Mouse (Mus musculus) liver, embryonic 11.5 days (tissue): ENCODE results near the gene Lrrc4b. TPM values are rescaled to one million over a fixed set of nuclear protein-coding genes. Genes with fewer than 3 reads are reported as not detected.

Source experiments
- ATAC-seq: fragments of 200-750 bp; cut with Nextera tagmentation; replicated peaks from 2 replicates; pipeline ENCODE4 v1.8.0; 2017; ENCODE audit warnings: moderate number of reproducible peaks, mild to moderate bottlenecking, moderate TSS enrichment, moderate library complexity; ENCODE audit not compliant: low FRiP score
- DNase-seq: peaks from one replicate; pipeline ENCODE4 v3.0.0-alpha.2; 2017; ENCODE audit warnings: low spot score
- H3K27ac ChIP-seq: fragments of 300-500 bp; sonication (generic); 2 replicates; pipeline ENCODE4 v1.5.1; 2014; ENCODE audit warnings: mild to moderate bottlenecking, low read depth, low read length, control low read depth
- H3K27me3 ChIP-seq: fragments of 300-500 bp; sonication (generic); replicated peaks from 2 replicates; pipeline ENCODE4 v1.6.1; 2014; ENCODE audit warnings: low read length, mixed read lengths; ENCODE audit not compliant: control insufficient read depth, insufficient read depth
- H3K36me3 ChIP-seq: fragments of 300-500 bp; sonication (generic); 2 replicates; pipeline ENCODE4 v1.6.1; 2014; ENCODE audit warnings: mild to moderate bottlenecking, low read length, moderate library complexity, mixed read lengths; ENCODE audit not compliant: control insufficient read depth, insufficient read depth
- H3K4me1 ChIP-seq: fragments of 300-500 bp; sonication (generic); replicated peaks from 2 replicates; pipeline ENCODE4 v1.6.1; 2014; ENCODE audit warnings: low read length, mixed read lengths; ENCODE audit not compliant: control insufficient read depth, insufficient read depth
- H3K4me2 ChIP-seq: fragments of 300-500 bp; sonication (generic); 2 replicates; pipeline ENCODE4 v1.6.1; 2014; ENCODE audit warnings: mild to moderate bottlenecking, control low read depth, moderate library complexity
- H3K4me3 ChIP-seq: fragments of 300-500 bp; sonication (generic); 2 replicates; pipeline ENCODE4 v1.5.1; 2014; ENCODE audit warnings: low read depth, low read length, control low read depth
- H3K9ac ChIP-seq: fragments of 300-500 bp; sonication (generic); 2 replicates; pipeline ENCODE4 v1.6.1; 2014; ENCODE audit warnings: low read depth, low read length, control low read depth
- H3K9me3 ChIP-seq: fragments of 300-500 bp; sonication (generic); 2 replicates; pipeline ENCODE4 v1.6.1; 2016; ENCODE audit warnings: low read length, inconsistent platforms, mixed read lengths; ENCODE audit not compliant: control insufficient read depth
- WGBS: fragments of 180-500 bp; shearing (Covaris S2); extraction: QIAGEN DNeasy Blood & Tissue Kit; methylation state at CpG from one replicate; pipeline ENCODE4 v1.1.7; 2014; 5-methylcytosine and 5-hydroxymethylcytosine counted together
- microRNA-seq: library from miRNA; unstranded; fragments of <30 nt; microRNA quantifications from one replicate; pipeline ENCODE4, GENCODE M21; 2017; ENCODE audit warnings: borderline number of aligned reads
- polyA plus RNA-seq: library from polyadenylated mRNA; unstranded; fragments of >200 nt; fragmentation: Nextera tagmentation; extraction: Ambion mirVana; gene quantifications from 2 replicates; pipeline ENCODE4 v1.2.1, GENCODE M21; 2014

The Lrrc4b gene
- polyA plus RNA-seq, 1 experiment from 2014 or later, result 0.52 TPM

DNA sequence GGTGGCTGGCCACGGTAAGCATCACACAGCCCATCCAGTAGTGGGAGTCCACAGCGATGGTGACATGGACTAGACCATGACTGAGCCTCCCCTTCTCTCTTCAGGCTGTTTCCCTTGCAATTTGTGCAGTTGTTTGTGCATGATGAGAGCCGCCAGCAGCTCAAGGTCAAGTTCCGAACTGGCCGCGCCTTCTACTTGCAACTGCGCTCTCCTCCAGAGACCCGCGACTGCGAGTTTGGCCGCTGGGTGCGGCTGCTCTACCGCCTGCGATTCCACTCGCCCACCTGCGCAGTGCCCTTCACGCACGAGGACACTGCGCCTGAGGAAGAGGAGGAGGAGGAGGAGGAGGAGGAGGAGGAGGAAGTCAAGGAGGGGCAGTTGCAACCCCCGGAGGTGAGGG is 71.2 kb downstream of the Lrrc4b start:
- Histone ChIP-seq H3K4me1 (peaks cover 10% of the 10 kb centered on the region; the same call in 1 of the 2 replicates), H3K27me3 (peaks cover 6% of the 10 kb centered on the region; the same call in 1 of the 2 replicates), H3K4me3 (no peak overlapping the region), H3K4me2 (no peak overlapping the region), H3K9me3 (no peaks in the 10 kb centered on the region), H3K36me3 (no peaks in the 10 kb centered on the region), H3K27ac (no peak overlapping the region), H3K9ac (no peak overlapping the region)
- WGBS, result 50% methylated on average over 20 of the region's 20 CpGs
- no peak for DNase-seq
- no peak for ATAC-seq

DNA sequence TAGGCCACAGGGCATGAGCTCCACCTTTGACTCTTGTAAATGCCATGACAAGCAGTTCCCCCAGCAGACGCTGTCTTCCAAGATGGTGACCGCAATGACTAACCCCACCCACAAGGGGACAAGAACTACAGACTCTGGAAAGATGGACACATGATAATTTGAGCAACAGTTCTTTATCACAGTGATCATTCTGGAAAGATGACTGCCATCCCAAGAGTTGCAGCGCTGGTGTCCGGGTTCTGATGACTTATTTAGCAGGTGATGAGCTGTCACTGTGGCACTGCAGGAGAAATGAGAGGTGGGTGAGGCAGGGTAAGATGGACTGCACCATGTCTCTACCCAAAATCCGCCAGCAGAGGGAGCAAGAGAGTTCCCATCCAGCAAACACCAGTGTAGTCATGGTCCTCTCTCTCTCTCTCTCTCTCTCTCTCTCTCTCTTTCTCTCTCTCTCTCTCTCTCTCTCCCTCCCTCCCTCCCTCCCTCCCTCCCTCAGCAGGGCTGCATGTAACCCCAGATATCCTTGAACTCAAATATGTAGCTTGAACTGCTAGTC is 72.8 kb downstream of the Lrrc4b start:
- H3K9me3 ChIP-seq, result no peaks in the 10 kb centered on the region
- H3K9ac ChIP-seq, result no peak overlapping the region
- peaks cover 6% of the 10 kb centered on the region; the same call in 1 of the 2 replicates for H3K27me3 ChIP-seq
- 28% methylated on average over 5 of the region's 5 CpGs for WGBS
- no peak for ATAC-seq
- DNase-seq, result peak; percentile 56
- no peak overlapping the region for H3K27ac ChIP-seq
- H3K4me2 ChIP-seq, result no peak overlapping the region
- no peak overlapping the region for H3K4me3 ChIP-seq
- H3K4me1 ChIP-seq, result peaks cover 3% of the 10 kb centered on the region; the same call in 1 of the 2 replicates
- H3K36me3 ChIP-seq, result no peaks in the 10 kb centered on the region

DNA sequence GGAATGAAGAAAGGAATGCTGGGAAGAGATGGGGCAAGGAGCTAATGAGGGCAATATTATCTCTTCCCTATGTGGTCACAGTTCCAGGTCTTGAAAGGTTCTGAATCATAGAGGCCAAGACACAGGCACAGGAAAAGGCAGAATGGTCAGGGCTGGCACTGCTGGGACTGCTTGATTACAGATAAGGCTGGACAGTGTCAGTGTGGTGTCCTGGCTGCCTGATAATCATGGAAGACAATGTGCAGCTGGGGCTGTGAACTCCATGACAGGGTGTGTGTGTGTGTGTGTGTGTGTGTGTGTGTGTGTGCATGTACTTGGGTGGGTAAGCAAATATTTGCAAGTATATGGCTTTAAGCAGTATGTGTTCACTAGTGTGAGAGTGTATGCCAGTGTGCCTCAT is 78.7 kb downstream of the Lrrc4b start:
- no peak for DNase-seq
- H3K4me2 ChIP-seq, result no peak overlapping the region
- no peak overlapping the region for H3K4me3 ChIP-seq
- ATAC-seq, result no peak; the same call in 1 of the 2 replicates
- H3K9ac ChIP-seq, result no peak overlapping the region
- peaks cover 10% of the 10 kb centered on the region for H3K27me3 ChIP-seq
- H3K4me1 ChIP-seq, result no peaks in the 10 kb centered on the region
- H3K27ac ChIP-seq, result no peak overlapping the region
- no peaks in the 10 kb centered on the region for H3K36me3 ChIP-seq
- H3K9me3 ChIP-seq, result no peaks in the 10 kb centered on the region

Small RNA genes lying within 50 kb of the gene (microRNA-seq; reads per million reads assigned to microRNA genes)
- gene Mir7052, result not detected

Other genes with a start within 250 kb of the Lrrc4b start
- not detected in 2 replicates for gene Klk1b24, start 240.8 kb upstream of the Lrrc4b start, polyA plus RNA-seq
- gene Klk1b3, start 230.8 kb upstream of the Lrrc4b start, polyA plus RNA-seq, result not detected in 2 replicates
- gene Klk1b4, start 221.6 kb upstream of the Lrrc4b start, polyA plus RNA-seq, result not detected in 2 replicates
- gene Klk1b5, start 213.1 kb upstream of the Lrrc4b start, polyA plus RNA-seq, result not detected in 2 replicates
- not detected in 2 replicates for gene Klk1, start 203.7 kb upstream of the Lrrc4b start, polyA plus RNA-seq
- gene Gm36864, start 192.8 kb upstream of the Lrrc4b start, polyA plus RNA-seq, result not detected in 2 replicates
- gene 1700028J19Rik, start 182.3 kb upstream of the Lrrc4b start, polyA plus RNA-seq, result 1.5 and 2.0 TPM in 2 replicates
- 109 and 117 TPM in 2 replicates for gene 2410002F23Rik, start 182.3 kb upstream of the Lrrc4b start, polyA plus RNA-seq
- gene Acp4, start 171.6 kb upstream of the Lrrc4b start, polyA plus RNA-seq, result not detected in 2 replicates
- not detected in 2 replicates for gene Gm15517, start 167.6 kb upstream of the Lrrc4b start, polyA plus RNA-seq
- 0.90 and 1.1 TPM in 2 replicates for gene Clec11a, start 122.1 kb upstream of the Lrrc4b start, polyA plus RNA-seq
- gene Shank1, start 118.8 kb upstream of the Lrrc4b start, polyA plus RNA-seq, result 0.62 and 0.69 TPM in 2 replicates
- 0.35 and 0.40 TPM in 2 replicates for gene Syt3, start 44.9 kb upstream of the Lrrc4b start, polyA plus RNA-seq
- gene 1700008O03Rik, start 43.2 kb upstream of the Lrrc4b start, polyA plus RNA-seq, result 0.83 and 0.93 TPM in 2 replicates
- gene Aspdh, start 36.4 kb downstream of the Lrrc4b start, polyA plus RNA-seq, result 5.6 and 6.4 TPM in 2 replicates
- 145 and 146 TPM in 2 replicates for gene Josd2, start 39.0 kb downstream of the Lrrc4b start, polyA plus RNA-seq
- 72.8 and 75.2 TPM in 2 replicates for gene Emc10, start 67.5 kb downstream of the Lrrc4b start, polyA plus RNA-seq
- gene Fam71e1, start 67.6 kb downstream of the Lrrc4b start, polyA plus RNA-seq, result 4.7 and 5.9 TPM in 2 replicates
- not detected in 2 replicates for gene Mybpc2, start 95.6 kb downstream of the Lrrc4b start, polyA plus RNA-seq
- gene Spib, start 103.1 kb downstream of the Lrrc4b start, polyA plus RNA-seq, result 0.05 TPM in 1 of 2 replicates, not detected in the other
- 119 and 128 TPM in 2 replicates for gene Pold1, start 119.8 kb downstream of the Lrrc4b start, polyA plus RNA-seq
- gene Nr1h2, start 124.9 kb downstream of the Lrrc4b start, polyA plus RNA-seq, result 65.6 and 69.2 TPM in 2 replicates
- gene Napsa, start 143.4 kb downstream of the Lrrc4b start, polyA plus RNA-seq, result 1.4 and 2.1 TPM in 2 replicates
- 0.22 and 0.23 TPM in 2 replicates for gene Kcnc3, start 161.6 kb downstream of the Lrrc4b start, polyA plus RNA-seq
- 0.66 and 0.68 TPM in 2 replicates for gene Myh14, start 241.8 kb downstream of the Lrrc4b start, polyA plus RNA-seq